Mouse (Mus musculus): Measurements from ENCODE around the gene Dcaf6. TPM values are rescaled to one million over a fixed set of nuclear protein-coding genes. Genes with fewer than 3 reads are reported as not detected.
A peak's percentile ranks its signal among the peaks of the same experiment; 100 is the strongest.

Gene Dcaf6
- polyA plus RNA-seq, 1 experiment from 2014 or later: 18.9 TPM

DNA sequence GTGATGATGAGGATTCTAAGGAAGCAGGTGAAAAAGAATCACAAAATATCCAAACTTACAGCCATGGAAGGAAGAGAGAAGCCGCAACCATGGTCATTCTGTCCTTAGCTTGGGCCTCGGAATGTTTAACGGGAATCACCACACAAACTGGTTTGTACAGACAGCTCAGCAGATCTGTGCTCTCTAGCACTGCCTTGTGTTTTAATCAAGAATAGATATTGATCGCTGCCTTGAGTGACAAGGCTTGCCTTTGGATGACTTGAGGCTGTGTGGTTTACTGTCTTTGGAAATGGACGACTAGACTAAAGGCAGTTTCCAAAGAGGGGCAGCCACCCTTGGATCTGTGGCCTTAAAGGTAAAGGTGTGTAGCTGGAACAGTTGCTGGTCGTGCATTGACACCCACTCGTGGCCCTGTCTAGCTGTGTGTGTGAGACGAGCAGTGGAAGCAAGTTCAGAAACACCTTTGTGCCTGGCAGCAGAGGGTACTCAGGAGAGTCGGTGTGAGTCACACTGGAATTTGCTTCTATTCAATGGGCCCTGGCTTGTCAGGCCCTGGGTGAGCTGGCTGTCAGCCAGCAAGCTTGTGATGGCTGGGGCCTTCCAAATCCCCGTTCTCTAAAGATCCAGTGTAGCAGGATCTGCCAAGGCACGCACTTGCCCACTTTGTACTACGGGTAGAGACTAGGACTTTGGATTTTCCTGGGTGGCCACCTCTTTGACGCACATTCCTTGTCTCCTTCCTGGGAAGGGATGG lies 157.6 kb downstream of the Dcaf6 start:
- no peaks in the 10 kb centered on the region for H3K27me3 ChIP-seq (ENCODE audit: control insufficient read depth, insufficient read depth, low read length)
- 54% methylated on average over 13 of the region's 13 CpGs for WGBS (ENCODE audit: insufficient replicate concordance)
- peaks cover 5% of the 10 kb centered on the region for H3K4me1 ChIP-seq (ENCODE audit: control insufficient read depth, insufficient read depth, low read length)
- no peaks in the 10 kb centered on the region for H3K36me3 ChIP-seq (ENCODE audit: control insufficient read depth, insufficient read depth, low read length)
- H3K4me3 ChIP-seq (ENCODE audit: low read depth, low read length): no peak overlapping the region
- no peak overlapping the region; the same call in 1 of the 2 replicates for H3K4me2 ChIP-seq
- ATAC-seq (replicated peaks; ENCODE audit: insufficient number of reproducible peaks, low FRiP score, low TSS enrichment): 0 out of 2 replicates have a peak, but pooled peaks have one; percentile 46
- H3K9me3 ChIP-seq (replicated peaks; ENCODE audit: control insufficient read depth, low read length): no peaks in the 10 kb centered on the region
- peak overlapping the region; percentile 62 for H3K27ac ChIP-seq (ENCODE audit: low read depth, low read length)
- 0 out of 2 replicates have a peak overlapping the region, but pooled peaks have one; percentile 39 for H3K9ac ChIP-seq (ENCODE audit: low read depth, low read length)

DNA sequence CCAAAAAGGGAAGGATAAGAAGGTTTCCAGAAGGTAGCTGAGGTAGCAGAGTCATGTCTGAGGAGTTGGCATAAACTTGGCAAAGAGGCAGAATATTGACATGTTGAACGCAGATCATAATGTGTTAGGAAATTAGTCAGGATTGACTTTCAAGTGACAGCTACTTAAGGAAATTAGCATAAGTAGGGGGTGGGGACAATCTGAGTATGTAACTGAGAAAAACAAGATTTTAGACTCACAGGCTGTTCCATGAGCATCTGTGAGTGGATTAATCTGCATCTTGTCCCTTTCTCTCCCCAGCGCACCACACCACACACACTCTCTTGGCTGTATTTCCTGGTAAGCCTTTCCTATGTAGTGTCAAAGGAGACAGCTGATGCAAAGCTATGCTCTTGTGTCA lies 158.7 kb downstream of the Dcaf6 start:
- WGBS (ENCODE audit: insufficient replicate concordance): 92% methylated on average over 2 of the region's 2 CpGs
- H3K9me3 ChIP-seq (replicated peaks; ENCODE audit: control insufficient read depth, low read length): no peaks in the 10 kb centered on the region
- ATAC-seq (replicated peaks; ENCODE audit: insufficient number of reproducible peaks, low FRiP score, low TSS enrichment): no peak
- H3K4me1 ChIP-seq (ENCODE audit: control insufficient read depth, insufficient read depth, low read length): peaks cover 5% of the 10 kb centered on the region
- no peaks in the 10 kb centered on the region for H3K36me3 ChIP-seq (ENCODE audit: control insufficient read depth, insufficient read depth, low read length)
- H3K27me3 ChIP-seq (ENCODE audit: control insufficient read depth, insufficient read depth, low read length): no peaks in the 10 kb centered on the region
- H3K4me3 ChIP-seq (ENCODE audit: low read depth, low read length): no peak overlapping the region
- H3K27ac ChIP-seq (ENCODE audit: low read depth, low read length): no peak overlapping the region
- no peak overlapping the region for H3K4me2 ChIP-seq
- H3K9ac ChIP-seq (ENCODE audit: low read depth, low read length): no peak overlapping the region

DNA sequence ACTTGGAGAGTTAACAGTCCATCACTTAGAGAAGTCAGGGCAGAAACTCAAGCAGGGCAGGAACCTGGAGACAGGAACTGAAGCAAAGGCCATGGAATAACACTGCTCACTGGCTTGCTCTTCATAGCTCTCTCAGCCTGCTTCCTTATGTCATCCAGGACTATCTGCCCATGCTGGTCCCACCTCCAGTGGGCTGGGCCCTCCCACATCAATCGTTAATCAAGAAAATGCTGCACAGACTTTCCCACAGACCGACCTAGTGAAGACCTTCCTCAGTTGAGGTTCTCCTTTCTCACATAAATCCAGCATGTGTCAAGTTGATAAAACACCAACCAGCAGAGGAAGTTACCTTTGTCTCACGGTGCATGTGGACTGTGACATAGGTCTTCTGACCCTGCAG lies 159.2 kb downstream of the Dcaf6 start:
- Histone ChIP-seq H3K9ac (ENCODE audit: low read depth, low read length) (no peak overlapping the region), H3K27ac (ENCODE audit: low read depth, low read length) (no peak overlapping the region), H3K36me3 (ENCODE audit: control insufficient read depth, insufficient read depth, low read length) (no peaks in the 10 kb centered on the region), H3K4me1 (ENCODE audit: control insufficient read depth, insufficient read depth, low read length) (peaks cover 5% of the 10 kb centered on the region), H3K27me3 (ENCODE audit: control insufficient read depth, insufficient read depth, low read length) (no peaks in the 10 kb centered on the region), H3K9me3 (replicated peaks; ENCODE audit: control insufficient read depth, low read length) (no peaks in the 10 kb centered on the region), H3K4me2 (no peak overlapping the region), H3K4me3 (ENCODE audit: low read depth, low read length) (no peak overlapping the region)
- WGBS (ENCODE audit: insufficient replicate concordance): 79% methylated on average over 3 of the region's 3 CpGs
- no peak for ATAC-seq (replicated peaks; ENCODE audit: insufficient number of reproducible peaks, low FRiP score, low TSS enrichment)

DNA sequence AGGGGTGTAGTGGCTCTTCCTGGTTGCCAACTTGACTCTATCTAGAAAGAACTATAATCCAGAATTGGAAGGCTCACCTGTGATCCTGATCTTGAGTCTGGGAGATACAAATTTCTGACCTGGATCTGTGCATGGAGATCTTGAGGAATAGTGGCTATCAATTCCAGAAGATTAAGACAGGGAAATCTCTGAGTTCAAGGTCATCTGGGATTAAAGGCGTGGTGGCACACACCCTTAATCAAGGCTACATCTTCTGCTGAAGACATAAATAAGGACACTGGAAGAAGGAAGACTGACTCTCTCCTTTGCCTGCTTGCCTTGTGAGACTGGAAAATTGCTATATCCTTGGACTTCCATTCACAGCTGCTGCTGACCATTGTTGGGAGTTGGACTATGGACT lies 164.8 kb downstream of the Dcaf6 start, which contains the start of gene Gpr161:
Gene Gpr161, plus strand, starts transcription at position 301 of the 400 bp plus-strand sequence.
- ATAC-seq (replicated peaks; ENCODE audit: insufficient number of reproducible peaks, low FRiP score, low TSS enrichment): no peak
- no peaks in the 10 kb centered on the region for H3K36me3 ChIP-seq (ENCODE audit: control insufficient read depth, insufficient read depth, low read length)
- H3K9me3 ChIP-seq (replicated peaks; ENCODE audit: control insufficient read depth, low read length): no peaks in the 10 kb centered on the region
- WGBS (ENCODE audit: insufficient replicate concordance): 85% methylated on average over 1 of the region's 1 CpGs
- no peak within 1 kb of the TSS for H3K4me3 ChIP-seq (ENCODE audit: low read depth, low read length)
- H3K27me3 ChIP-seq (ENCODE audit: control insufficient read depth, insufficient read depth, low read length): no peaks in the 10 kb centered on the region
- H3K4me1 ChIP-seq (ENCODE audit: control insufficient read depth, insufficient read depth, low read length): no peaks in the 10 kb centered on the region
- no peak within 1 kb of the TSS for H3K9ac ChIP-seq (ENCODE audit: low read depth, low read length)
- no peak within 1 kb of the TSS for H3K4me2 ChIP-seq
- no peak within 1 kb of the TSS for H3K27ac ChIP-seq (ENCODE audit: low read depth, low read length)

DNA sequence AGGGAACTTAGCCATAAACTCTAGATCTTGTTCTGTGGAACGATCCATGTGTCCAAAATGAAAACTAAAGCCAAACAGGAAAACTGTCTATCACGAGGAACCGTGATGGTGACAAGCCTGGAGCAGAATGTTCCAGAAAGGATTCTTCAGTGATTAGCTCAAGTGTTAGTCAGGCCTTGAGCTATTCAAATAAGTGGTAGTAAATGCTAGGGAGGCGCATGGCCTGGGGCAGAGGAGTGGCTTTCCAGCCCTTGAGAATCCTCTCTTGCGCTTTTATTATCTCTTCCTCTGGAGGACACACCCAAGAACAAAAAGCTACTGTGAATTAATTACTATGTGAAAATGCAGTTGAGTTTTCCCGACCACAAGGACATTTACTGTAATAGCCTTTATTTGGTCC lies 168.7 kb downstream of the Dcaf6 start:
- H3K9ac ChIP-seq (ENCODE audit: low read depth, low read length): no peak overlapping the region
- no peaks in the 10 kb centered on the region for H3K9me3 ChIP-seq (replicated peaks; ENCODE audit: control insufficient read depth, low read length)
- H3K36me3 ChIP-seq (ENCODE audit: control insufficient read depth, insufficient read depth, low read length): no peaks in the 10 kb centered on the region
- no peak overlapping the region for H3K4me2 ChIP-seq
- no peak for ATAC-seq (replicated peaks; ENCODE audit: insufficient number of reproducible peaks, low FRiP score, low TSS enrichment)
- H3K27ac ChIP-seq (ENCODE audit: low read depth, low read length): no peak overlapping the region
- no peak overlapping the region for H3K4me3 ChIP-seq (ENCODE audit: low read depth, low read length)
- H3K4me1 ChIP-seq (ENCODE audit: control insufficient read depth, insufficient read depth, low read length): no peaks in the 10 kb centered on the region
- WGBS (ENCODE audit: insufficient replicate concordance): 81% methylated on average over 6 of the region's 6 CpGs
- H3K27me3 ChIP-seq (ENCODE audit: control insufficient read depth, insufficient read depth, low read length): no peaks in the 10 kb centered on the region

DNA sequence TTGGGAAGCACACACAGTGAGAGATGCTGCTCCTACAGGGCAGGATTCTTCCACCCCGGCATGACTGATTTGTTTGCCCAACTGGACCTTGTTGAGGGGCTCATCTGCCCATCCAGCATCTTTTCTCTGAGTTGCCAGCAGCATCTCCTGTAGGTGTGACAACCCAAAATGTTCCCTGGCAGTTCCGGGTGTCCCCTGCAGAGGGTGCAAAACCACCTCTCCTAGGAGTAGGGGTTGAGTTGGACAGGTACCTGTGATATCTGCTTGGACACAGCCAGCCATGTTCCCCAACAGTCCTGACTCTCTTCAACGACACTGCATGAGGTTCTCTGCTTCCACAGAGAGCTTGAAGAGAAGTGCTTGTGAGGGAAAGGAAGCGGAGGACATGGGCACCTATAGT lies 170.4 kb downstream of the Dcaf6 start:
- Histone ChIP-seq H3K27me3 (ENCODE audit: control insufficient read depth, insufficient read depth, low read length) (no peaks in the 10 kb centered on the region), H3K9me3 (replicated peaks; ENCODE audit: control insufficient read depth, low read length) (no peaks in the 10 kb centered on the region), H3K4me1 (ENCODE audit: control insufficient read depth, insufficient read depth, low read length) (no peaks in the 10 kb centered on the region), H3K9ac (ENCODE audit: low read depth, low read length) (no peak overlapping the region), H3K27ac (ENCODE audit: low read depth, low read length) (no peak overlapping the region), H3K36me3 (ENCODE audit: control insufficient read depth, insufficient read depth, low read length) (no peaks in the 10 kb centered on the region), H3K4me3 (ENCODE audit: low read depth, low read length) (no peak overlapping the region), H3K4me2 (no peak overlapping the region)
- 75% methylated on average over 4 of the region's 4 CpGs for WGBS (ENCODE audit: insufficient replicate concordance)
- ATAC-seq (replicated peaks; ENCODE audit: insufficient number of reproducible peaks, low FRiP score, low TSS enrichment): no peak

DNA sequence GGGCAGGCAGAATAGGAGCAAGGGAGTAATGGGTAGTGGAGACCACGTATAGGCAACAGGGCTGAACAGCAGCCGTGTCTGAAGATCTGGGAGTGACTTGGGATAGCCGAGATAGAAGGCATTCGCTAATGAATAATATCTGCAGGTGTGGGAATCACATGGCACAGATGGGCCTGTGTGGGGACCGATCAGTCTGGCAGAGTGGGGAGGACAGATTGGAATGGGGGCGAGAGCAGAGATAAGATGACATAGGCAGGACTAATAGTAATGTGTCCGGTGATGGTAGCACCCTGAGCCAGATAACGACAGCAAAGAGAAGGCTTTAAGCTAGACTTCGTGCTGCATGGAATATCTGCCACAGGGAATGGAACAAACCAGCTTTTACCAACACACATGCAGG lies 172.1 kb downstream of the Dcaf6 start:
- Histone ChIP-seq H3K9me3 (replicated peaks; ENCODE audit: control insufficient read depth, low read length) (no peaks in the 10 kb centered on the region), H3K27me3 (ENCODE audit: control insufficient read depth, insufficient read depth, low read length) (no peaks in the 10 kb centered on the region), H3K9ac (ENCODE audit: low read depth, low read length) (no peak overlapping the region), H3K4me2 (no peak overlapping the region), H3K27ac (ENCODE audit: low read depth, low read length) (no peak overlapping the region), H3K36me3 (ENCODE audit: control insufficient read depth, insufficient read depth, low read length) (no peaks in the 10 kb centered on the region), H3K4me1 (ENCODE audit: control insufficient read depth, insufficient read depth, low read length) (0 out of 2 replicates have a peak, but pooled peaks cover 2% of the 10 kb centered on the region), H3K4me3 (ENCODE audit: low read depth, low read length) (no peak overlapping the region)
- WGBS (ENCODE audit: insufficient replicate concordance): 80% methylated on average over 9 of the region's 9 CpGs
- no peak for ATAC-seq (replicated peaks; ENCODE audit: insufficient number of reproducible peaks, low FRiP score, low TSS enrichment)

DNA sequence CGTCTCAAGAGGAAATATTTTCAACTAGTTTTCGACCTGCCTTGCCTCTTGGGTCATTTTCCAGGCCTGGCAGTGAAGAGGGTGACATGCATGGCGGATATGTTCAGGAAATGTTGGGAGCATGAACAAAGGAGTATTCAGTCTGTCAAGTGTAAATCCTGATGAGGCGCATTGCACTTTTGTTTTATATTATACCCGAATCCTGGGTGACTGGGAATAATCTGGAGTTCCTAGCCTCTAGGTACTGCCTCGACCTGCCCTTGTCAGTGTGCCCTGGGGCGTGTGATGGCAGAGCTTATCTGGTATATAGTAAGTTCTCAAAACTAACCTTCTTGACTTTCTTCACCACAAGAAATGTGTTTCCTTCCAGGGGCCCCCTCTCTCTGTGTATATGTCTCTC lies 176.2 kb downstream of the Dcaf6 start:
- Histone ChIP-seq H3K4me2 (no peak overlapping the region), H3K9me3 (replicated peaks; ENCODE audit: control insufficient read depth, low read length) (no peaks in the 10 kb centered on the region), H3K27ac (ENCODE audit: low read depth, low read length) (no peak overlapping the region), H3K36me3 (ENCODE audit: control insufficient read depth, insufficient read depth, low read length) (no peaks in the 10 kb centered on the region), H3K4me1 (ENCODE audit: control insufficient read depth, insufficient read depth, low read length) (peaks cover 9% of the 10 kb centered on the region; the same call in 1 of the 2 replicates), H3K4me3 (ENCODE audit: low read depth, low read length) (no peak overlapping the region), H3K27me3 (ENCODE audit: control insufficient read depth, insufficient read depth, low read length) (peaks cover 3% of the 10 kb centered on the region; the same call in 1 of the 2 replicates), H3K9ac (ENCODE audit: low read depth, low read length) (no peak overlapping the region)
- ATAC-seq (replicated peaks; ENCODE audit: insufficient number of reproducible peaks, low FRiP score, low TSS enrichment): no peak
- WGBS (ENCODE audit: insufficient replicate concordance): 73% methylated on average over 7 of the region's 7 CpGs

DNA sequence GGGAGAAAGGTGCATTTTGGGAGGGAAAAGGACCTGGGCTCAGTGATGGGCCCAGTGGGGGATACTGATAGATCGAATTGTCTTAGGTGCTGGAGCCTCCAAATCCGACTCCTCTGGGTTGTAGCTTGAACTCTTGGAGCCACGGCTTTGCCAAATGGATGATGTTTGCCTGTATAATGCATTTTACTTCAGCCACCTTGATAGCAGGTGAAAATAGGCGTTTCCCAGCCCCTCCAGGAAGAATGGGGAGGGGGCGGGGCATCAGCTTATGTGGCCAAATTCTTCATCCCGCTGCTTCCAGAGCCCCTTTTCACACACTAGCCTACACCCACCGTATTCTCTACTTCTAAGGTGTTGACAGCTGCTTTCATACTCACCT lies 177.3 kb downstream of the Dcaf6 start:
- 9% methylated on average over 7 of the region's 7 CpGs for WGBS (ENCODE audit: insufficient replicate concordance)
- Histone ChIP-seq H3K27me3 (ENCODE audit: control insufficient read depth, insufficient read depth, low read length) (peaks cover 3% of the 10 kb centered on the region; the same call in 1 of the 2 replicates), H3K4me3 (ENCODE audit: low read depth, low read length) (peak overlapping the region; percentile 77), H3K27ac (ENCODE audit: low read depth, low read length) (no peak overlapping the region), H3K9me3 (replicated peaks; ENCODE audit: control insufficient read depth, low read length) (no peaks in the 10 kb centered on the region), H3K4me1 (ENCODE audit: control insufficient read depth, insufficient read depth, low read length) (peaks cover 9% of the 10 kb centered on the region; the same call in 1 of the 2 replicates), H3K9ac (ENCODE audit: low read depth, low read length) (no peak overlapping the region), H3K36me3 (ENCODE audit: control insufficient read depth, insufficient read depth, low read length) (no peaks in the 10 kb centered on the region), H3K4me2 (peak overlapping the region; percentile 96)
- ATAC-seq (replicated peaks; ENCODE audit: insufficient number of reproducible peaks, low FRiP score, low TSS enrichment): no peak

All from heart, embryonic 11.5 days (tissue).